Mouse (Mus musculus) limb, embryonic 15.5 days (tissue): Measurements from ENCODE around the gene Bahcc1. TPM values are rescaled to one million over a fixed set of nuclear protein-coding genes. Genes with fewer than 3 reads are reported as not detected.

Source experiments
- ATAC-seq: fragments of 200-750 bp; cut with Nextera tagmentation; 2 replicates; pipeline ENCODE4 v1.8.0; 2017; ENCODE audit warnings: low read depth, moderate TSS enrichment; ENCODE audit not compliant: insufficient number of reproducible peaks, low FRiP score, low TSS enrichment
- H3K27ac ChIP-seq: fragments of 300-500 bp; sonication (generic); 2 replicates; pipeline ENCODE4 v1.5.1; 2015; ENCODE audit warnings: moderate library complexity, mild to moderate bottlenecking, inconsistent platforms
- H3K27me3 ChIP-seq: fragments of 300-500 bp; sonication (generic); 2 replicates; pipeline ENCODE4 v1.6.1; 2015; ENCODE audit warnings: inconsistent platforms
- H3K36me3 ChIP-seq: fragments of 300-500 bp; sonication (generic); 2 replicates; pipeline ENCODE4 v1.6.1; 2015; ENCODE audit warnings: inconsistent platforms
- H3K4me1 ChIP-seq: fragments of 300-500 bp; sonication (generic); 2 replicates; pipeline ENCODE4 v1.6.1; 2015; ENCODE audit warnings: inconsistent platforms
- H3K4me2 ChIP-seq: fragments of 300-500 bp; sonication (generic); 2 replicates; pipeline ENCODE4 v1.6.1; 2015; ENCODE audit warnings: mild to moderate bottlenecking, inconsistent platforms
- H3K4me3 ChIP-seq: fragments of 300-500 bp; sonication (generic); 2 replicates; pipeline ENCODE4 v1.5.1; 2015; ENCODE audit warnings: mild to moderate bottlenecking, inconsistent platforms
- H3K9ac ChIP-seq: fragments of 300-500 bp; sonication (generic); 2 replicates; pipeline ENCODE4 v1.6.1; 2015; ENCODE audit warnings: inconsistent platforms
- H3K9me3 ChIP-seq: fragments of 300-500 bp; sonication (generic); 2 replicates; pipeline ENCODE4 v1.6.1; 2016; ENCODE audit warnings: inconsistent platforms
- WGBS: fragments of 180-500 bp; shearing (Covaris S2); methylation state at CpG from one replicate; pipeline ENCODE4 v1.1.7; 2015; 5-methylcytosine and 5-hydroxymethylcytosine counted together
- polyA plus RNA-seq: library from polyadenylated mRNA; unstranded; fragments of >200 nt; fragmentation: Nextera tagmentation; extraction: Ambion mirVana; gene quantifications from 2 replicates; pipeline ENCODE4 v1.2.1, GENCODE M21; 2015

The Bahcc1 gene
- polyA plus RNA-seq, 1 experiment from 2014 or later, result 6.7 TPM

DNA sequence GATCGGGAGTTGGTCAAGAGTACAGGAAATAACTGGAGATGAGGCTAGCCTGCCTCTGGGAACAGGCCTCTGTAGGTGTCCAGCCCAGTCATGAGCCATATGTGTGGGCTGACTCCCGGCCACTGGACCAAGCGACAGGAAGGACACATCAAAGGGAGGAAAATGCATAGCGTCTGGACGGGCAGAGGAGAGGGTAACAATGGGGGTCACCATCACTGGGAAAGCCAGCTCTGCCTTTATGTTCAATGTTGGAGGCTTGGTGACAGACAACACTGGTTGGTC, 74.3 kb downstream of the Bahcc1 start:
- no peaks in the 10 kb centered on the region for H3K9me3 ChIP-seq
- 0 out of 2 replicates have a peak overlapping the region, but pooled peaks have one; percentile 12 for H3K4me2 ChIP-seq
- H3K36me3 ChIP-seq, result no peaks in the 10 kb centered on the region
- ATAC-seq, result no peak
- no peak overlapping the region for H3K4me3 ChIP-seq
- WGBS, result 21% methylated on average over 5 of the region's 5 CpGs
- H3K9ac ChIP-seq, result no peak overlapping the region
- H3K27me3 ChIP-seq, result peaks cover 33% of the 10 kb centered on the region
- H3K27ac ChIP-seq, result no peak overlapping the region; the same call in 1 of the 2 replicates
- peaks cover 70% of the 10 kb centered on the region for H3K4me1 ChIP-seq

DNA sequence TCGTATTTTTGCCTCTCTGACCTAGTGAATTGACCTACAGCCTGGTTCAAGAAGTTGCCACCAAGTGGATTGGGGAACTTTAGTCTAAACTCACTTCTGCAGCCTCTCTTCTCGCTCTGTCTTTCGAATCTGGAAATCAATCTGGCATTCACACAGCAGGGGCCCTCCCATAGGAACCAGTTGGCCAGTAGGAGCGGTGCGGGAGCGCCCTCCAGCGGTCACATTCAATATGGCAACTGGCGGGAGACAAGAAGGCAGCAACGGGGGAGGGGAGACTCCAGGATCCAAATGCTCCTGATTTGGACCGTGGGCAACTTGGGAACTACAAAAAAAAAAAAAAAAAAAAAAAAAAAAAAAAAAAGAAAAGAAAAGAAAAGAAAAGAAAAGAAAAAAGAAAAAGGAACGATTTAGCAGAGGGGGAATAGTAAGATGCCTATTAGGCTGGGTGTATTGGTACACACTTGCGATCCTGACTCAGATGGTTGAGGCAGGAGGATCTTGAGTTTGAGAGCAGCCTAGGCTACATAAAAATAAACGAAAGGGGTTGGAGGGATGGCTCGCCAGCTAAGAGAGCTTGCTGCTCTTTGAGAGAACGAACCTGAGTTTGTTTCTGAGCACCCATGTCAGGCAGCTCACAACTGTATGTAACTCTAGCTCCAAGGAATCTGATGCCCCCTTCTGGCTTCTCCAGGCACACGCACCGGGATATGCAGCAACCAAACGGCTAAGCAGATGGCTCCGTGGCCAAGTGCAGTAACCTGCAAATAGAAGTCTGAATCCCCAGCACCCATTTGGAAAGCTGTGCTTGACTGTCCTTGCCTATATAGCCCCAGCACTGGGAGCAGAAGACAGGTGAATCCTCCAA, 75.1 kb downstream of the Bahcc1 start:
- ATAC-seq, result no peak
- Histone ChIP-seq H3K9ac (no peak overlapping the region), H3K4me3 (no peak overlapping the region), H3K27ac (no peak overlapping the region), H3K4me2 (0 out of 2 replicates have a peak overlapping the region, but pooled peaks have one; percentile 12), H3K27me3 (peaks cover 33% of the 10 kb centered on the region), H3K4me1 (peaks cover 68% of the 10 kb centered on the region), H3K36me3 (no peaks in the 10 kb centered on the region), H3K9me3 (no peaks in the 10 kb centered on the region)
- 6% methylated on average over 19 of the region's 19 CpGs for WGBS

DNA sequence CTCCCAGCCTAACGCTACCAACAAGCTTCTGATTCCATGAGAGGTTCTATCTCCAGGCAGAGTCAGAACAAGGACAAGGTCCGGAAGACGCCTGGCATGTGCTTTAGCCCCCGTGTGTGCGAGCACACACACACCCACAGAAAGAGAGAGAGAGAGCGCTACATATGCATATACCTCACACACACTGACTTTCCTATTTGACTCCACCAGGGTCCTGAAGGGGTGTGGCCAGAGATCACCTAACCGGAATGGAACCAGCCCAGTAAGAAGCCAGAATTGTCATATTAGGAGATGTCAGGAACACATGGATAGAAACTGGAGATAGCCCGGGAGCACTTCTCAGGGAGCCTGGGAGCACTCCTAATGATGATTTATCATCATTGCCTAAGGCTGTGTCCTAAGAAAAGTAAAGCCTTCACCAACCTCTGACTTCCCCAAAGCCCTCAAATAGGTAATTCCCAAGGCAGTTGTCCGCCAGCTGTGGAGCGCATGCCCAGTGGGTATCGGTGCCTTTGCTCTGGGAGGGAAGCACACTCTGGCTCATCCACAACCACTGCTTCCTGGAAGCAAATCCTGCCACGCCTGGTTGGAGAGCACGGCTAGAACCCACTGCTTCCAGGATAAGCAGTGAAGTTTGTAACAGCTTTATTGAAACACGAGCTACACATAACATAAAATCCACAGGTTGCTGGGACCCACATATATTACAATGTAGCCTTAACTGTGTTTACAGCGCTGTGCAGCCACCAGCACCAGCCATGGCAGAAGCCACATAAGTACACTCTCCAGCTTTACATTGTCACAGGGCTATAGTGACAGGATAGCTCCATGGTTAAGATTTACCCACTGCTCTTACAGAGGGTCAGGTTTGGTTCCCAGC, 75.9 kb downstream of the Bahcc1 start:
- no peak for ATAC-seq
- H3K27me3 ChIP-seq, result peaks cover 25% of the 10 kb centered on the region
- peaks cover 63% of the 10 kb centered on the region for H3K4me1 ChIP-seq
- no peak overlapping the region for H3K27ac ChIP-seq
- H3K4me3 ChIP-seq, result no peak overlapping the region
- no peaks in the 10 kb centered on the region for H3K9me3 ChIP-seq
- H3K9ac ChIP-seq, result no peak overlapping the region
- 43% methylated on average over 15 of the region's 15 CpGs for WGBS
- H3K36me3 ChIP-seq, result no peaks in the 10 kb centered on the region
- H3K4me2 ChIP-seq, result no peak overlapping the region

DNA sequence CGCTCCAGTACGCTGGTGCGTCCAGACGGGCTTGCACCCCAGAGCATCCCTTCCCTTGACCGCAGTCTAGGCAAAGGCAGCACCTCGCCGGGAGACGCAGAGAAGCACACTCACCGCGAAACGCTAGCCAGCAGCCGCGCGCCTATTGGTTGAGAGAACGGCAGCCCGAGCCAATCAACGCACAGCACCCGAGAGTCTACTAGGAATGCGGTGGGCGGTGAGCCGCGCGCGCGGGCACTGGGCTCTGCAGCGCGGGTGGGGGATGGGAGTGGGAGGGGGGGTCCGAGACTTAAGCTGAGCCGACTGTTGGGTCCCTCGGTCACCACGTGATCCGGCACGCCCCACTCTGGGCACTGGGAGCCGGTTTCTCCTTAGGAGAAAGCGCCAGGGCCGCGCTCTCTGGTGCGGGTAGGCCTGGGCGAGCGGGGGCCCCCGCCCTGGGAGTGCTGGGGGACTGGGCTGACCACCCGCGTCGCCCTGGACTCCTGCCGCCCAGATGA, 78.1 kb downstream of the Bahcc1 start:
- Histone ChIP-seq H3K4me1 (peaks cover 57% of the 10 kb centered on the region), H3K9ac (peak overlapping the region; percentile 46; the same call in 1 of the 2 replicates), H3K27me3 (peaks cover 22% of the 10 kb centered on the region), H3K4me3 (peak overlapping the region; percentile 46), H3K4me2 (peak overlapping the region; percentile 82), H3K36me3 (no peaks in the 10 kb centered on the region), H3K27ac (peak overlapping the region; percentile 83), H3K9me3 (no peaks in the 10 kb centered on the region)
- ATAC-seq, result peak; percentile 86
- under 1% methylated on average over 45 of the region's 45 CpGs for WGBS

DNA sequence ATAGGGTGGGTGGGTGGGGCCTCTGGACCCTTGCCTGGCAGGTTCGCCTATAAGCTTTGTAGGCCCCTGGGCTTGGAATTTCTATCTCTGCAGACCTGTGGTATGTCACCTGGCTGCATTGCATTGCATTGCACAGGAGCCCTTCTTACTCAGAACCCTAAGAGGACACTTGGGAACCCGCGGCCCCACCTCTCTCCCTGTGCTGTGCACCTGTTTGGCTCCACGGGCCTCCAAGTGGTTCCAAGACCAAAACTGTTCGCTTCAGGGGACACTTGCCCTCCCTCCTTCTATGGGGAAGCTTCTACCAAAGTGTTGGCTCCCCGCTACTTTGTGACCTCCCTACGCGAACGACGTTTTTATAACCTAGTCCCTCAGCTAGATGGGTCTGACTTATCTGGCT, 78.8 kb downstream of the Bahcc1 start:
- Histone ChIP-seq H3K4me3 (peak overlapping the region; percentile 46), H3K27ac (peak overlapping the region; percentile 83), H3K36me3 (no peaks in the 10 kb centered on the region), H3K4me1 (peaks cover 53% of the 10 kb centered on the region), H3K27me3 (peaks cover 15% of the 10 kb centered on the region), H3K9ac (no peak overlapping the region; the same call in 1 of the 2 replicates), H3K9me3 (no peaks in the 10 kb centered on the region), H3K4me2 (peak overlapping the region; percentile 82)
- ATAC-seq, result no peak
- WGBS, result 39% methylated on average over 10 of the region's 10 CpGs

DNA sequence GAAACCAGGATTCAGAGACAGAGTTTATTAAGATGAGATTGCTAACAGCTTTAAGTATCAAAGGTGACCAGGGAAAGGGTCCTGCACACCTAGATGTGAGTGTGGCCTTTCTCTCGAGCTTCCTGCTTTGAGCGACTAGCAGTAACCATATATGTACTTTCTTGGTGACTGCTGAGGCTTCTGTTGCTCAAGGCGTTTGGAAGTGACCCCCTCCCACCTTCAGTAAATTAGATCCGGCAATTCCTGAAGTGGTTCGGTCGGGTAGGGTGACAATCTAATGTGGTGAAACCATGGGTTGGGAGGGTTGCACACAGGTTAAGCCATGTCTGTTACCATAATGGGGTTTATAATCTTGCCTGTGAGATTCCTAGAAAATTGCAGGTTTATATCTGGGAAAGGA, 79.3 kb downstream of the Bahcc1 start:
- WGBS, result 62% methylated on average over 6 of the region's 6 CpGs
- no peak overlapping the region for H3K4me2 ChIP-seq
- H3K27me3 ChIP-seq, result peaks cover 10% of the 10 kb centered on the region; the same call in 1 of the 2 replicates
- H3K4me3 ChIP-seq, result no peak overlapping the region
- no peaks in the 10 kb centered on the region for H3K9me3 ChIP-seq
- no peak for ATAC-seq
- H3K4me1 ChIP-seq, result peaks cover 53% of the 10 kb centered on the region
- H3K36me3 ChIP-seq, result no peaks in the 10 kb centered on the region
- H3K27ac ChIP-seq, result peak overlapping the region; percentile 27; the same call in 1 of the 2 replicates
- H3K9ac ChIP-seq, result no peak overlapping the region

DNA sequence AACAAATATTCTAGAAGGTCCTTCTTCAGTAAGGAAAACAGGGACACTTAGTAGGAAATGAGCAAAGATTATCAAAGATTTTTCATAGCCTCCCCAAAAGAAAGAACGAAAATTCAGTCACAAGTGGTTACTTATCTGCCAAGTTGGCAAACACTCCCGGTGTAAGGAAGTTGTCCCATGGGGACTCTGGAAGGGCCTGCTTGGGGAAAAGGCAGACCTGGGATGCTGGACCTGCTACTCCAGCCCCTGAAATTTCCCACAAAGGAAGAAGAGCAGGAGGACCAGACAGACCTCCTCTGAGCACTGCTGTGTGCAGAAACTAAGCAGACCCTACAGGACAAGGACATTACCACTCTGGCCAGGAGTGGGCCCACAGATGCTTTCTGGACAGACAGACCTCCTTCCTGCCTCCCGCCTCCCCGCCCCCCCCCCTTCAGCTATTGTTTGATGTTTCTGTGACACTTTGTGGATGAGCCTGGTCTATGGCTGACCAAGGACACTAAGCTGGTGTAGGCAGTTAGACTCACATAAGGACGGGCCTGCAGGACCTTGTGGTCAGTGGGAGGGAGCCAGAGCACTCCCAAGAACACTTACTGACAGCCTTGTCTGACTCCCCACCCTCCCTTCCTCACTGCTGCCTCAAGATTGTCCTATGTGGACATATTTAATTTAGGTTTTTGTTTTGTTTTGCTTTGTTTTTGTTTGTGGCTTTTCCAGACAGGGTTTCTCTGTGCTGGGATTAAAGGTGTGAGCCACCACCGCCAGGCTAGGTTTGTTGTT, 81.3 kb downstream of the Bahcc1 start:
- WGBS, result 54% methylated on average over 6 of the region's 6 CpGs
- H3K36me3 ChIP-seq, result no peaks in the 10 kb centered on the region
- H3K4me2 ChIP-seq, result no peak overlapping the region
- H3K27me3 ChIP-seq, result 0 out of 2 replicates have a peak, but pooled peaks cover 2% of the 10 kb centered on the region
- no peaks in the 10 kb centered on the region for H3K9me3 ChIP-seq
- no peak overlapping the region for H3K27ac ChIP-seq
- H3K9ac ChIP-seq, result no peak overlapping the region
- no peak overlapping the region for H3K4me3 ChIP-seq
- ATAC-seq, result no peak
- H3K4me1 ChIP-seq, result peaks cover 40% of the 10 kb centered on the region

DNA sequence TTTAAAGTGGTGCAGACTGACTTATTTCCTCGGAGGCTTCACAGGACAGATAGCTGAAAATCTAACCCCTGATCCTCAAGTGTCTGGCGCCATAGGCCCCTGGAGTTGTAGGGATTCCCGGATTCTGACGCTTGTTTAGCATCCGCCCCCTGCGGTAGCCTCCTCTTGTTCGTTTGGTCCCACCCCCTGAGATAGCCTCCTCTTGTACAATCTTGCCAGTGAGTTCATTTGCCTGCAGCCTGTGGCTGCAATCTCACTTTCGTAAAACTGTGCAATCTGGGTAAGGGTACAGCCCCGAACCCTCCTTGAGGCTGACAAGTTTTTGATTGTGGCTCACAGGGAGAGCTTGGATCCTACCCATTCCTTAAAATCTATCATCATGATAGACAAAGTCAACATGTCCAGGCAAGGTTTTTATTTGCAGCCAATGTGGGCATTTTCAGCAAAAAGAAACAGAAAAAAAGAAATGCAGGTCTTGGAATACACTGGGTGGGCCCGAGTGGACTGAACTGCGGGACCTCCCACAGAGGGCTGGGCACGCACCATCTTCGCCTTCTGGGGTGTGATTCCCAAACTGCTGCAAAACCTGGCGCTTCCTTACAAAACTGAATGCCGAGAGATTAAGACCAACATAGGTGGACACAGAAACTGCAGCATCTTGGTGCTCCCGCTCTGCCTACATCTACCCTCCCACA, 82.1 kb downstream of the Bahcc1 start:
- H3K4me1 ChIP-seq, result peaks cover 40% of the 10 kb centered on the region
- no peak overlapping the region for H3K27ac ChIP-seq
- WGBS, result 59% methylated on average over 16 of the region's 16 CpGs
- no peak overlapping the region for H3K9ac ChIP-seq
- H3K4me3 ChIP-seq, result no peak overlapping the region
- H3K9me3 ChIP-seq, result no peaks in the 10 kb centered on the region
- 0 out of 2 replicates have a peak overlapping the region, but pooled peaks have one; percentile 80 for H3K4me2 ChIP-seq
- no peaks in the 10 kb centered on the region for H3K36me3 ChIP-seq
- ATAC-seq, result no peak
- H3K27me3 ChIP-seq, result no peaks in the 10 kb centered on the region

DNA sequence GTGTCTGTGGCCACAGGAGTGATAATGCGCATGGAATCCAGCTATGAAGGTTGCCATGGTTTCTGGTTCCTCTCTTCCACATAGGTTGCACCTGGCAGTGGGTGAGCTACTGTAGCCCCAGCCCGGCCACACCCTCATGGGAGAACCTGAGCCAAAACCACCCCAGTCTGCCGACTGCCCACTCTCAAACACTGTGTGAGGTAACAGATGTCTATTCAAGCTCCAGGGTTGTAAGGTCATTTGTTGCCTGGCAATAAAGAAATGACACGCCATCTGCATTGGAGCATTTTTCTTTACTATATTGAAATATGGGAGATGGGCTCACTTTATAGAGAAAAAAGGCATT, 82.6 kb downstream of the Bahcc1 start:
- no peak for ATAC-seq
- WGBS, result 22% methylated on average over 4 of the region's 4 CpGs
- H3K27me3 ChIP-seq, result no peaks in the 10 kb centered on the region
- H3K9ac ChIP-seq, result no peak overlapping the region; the same call in 1 of the 2 replicates
- no peaks in the 10 kb centered on the region for H3K36me3 ChIP-seq
- H3K4me2 ChIP-seq, result peak overlapping the region; percentile 80
- H3K9me3 ChIP-seq, result no peaks in the 10 kb centered on the region
- peaks cover 38% of the 10 kb centered on the region for H3K4me1 ChIP-seq
- peak overlapping the region; percentile 47 for H3K4me3 ChIP-seq
- H3K27ac ChIP-seq, result peak overlapping the region; percentile 94

DNA sequence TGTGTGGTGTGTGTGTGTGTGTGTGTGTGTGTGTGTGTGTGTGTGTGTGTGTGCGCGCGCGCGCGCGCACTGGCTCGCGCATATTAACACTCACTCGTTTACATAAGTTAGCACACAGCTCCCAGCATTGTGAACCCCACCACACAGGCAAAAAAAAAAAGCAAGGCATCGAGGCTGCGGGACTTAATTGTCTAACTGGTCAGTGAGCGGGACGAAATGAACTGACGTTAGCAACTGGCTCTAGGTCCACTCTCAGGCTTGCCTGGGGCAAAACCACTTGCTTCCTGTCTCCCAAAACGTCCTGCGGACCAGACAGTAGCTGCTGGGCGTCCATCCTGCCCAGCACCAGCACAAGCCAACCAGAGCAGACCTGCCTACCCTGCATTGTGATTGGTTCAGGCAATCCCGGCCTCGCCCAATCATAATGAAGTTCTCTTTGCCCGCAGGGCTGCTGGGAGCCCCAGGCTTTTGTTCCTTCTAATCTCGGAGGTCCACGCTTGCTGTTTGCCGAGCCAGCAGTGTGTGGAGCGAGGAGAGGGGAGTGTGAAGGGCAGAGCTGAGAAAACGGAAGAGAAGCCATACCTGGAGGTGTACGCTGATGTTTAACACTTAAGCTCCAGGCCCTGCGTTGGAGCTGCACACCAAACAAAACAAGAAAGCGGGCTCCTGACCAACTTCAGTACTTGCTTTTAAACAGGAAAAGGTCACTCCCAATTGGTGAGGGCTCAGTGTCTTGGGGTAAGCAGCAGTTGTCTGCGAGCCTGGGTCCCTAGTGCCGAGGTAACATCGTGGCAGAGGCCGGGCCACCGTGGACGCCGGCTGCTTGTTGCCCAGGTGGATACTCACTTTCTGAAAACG, 83.3 kb downstream of the Bahcc1 start:
- 6% methylated on average over 37 of the region's 37 CpGs for WGBS
- Histone ChIP-seq H3K4me1 (peaks cover 34% of the 10 kb centered on the region), H3K36me3 (no peaks in the 10 kb centered on the region), H3K4me2 (peak overlapping the region; percentile 80), H3K9ac (peak overlapping the region; percentile 52), H3K27ac (peak overlapping the region; percentile 94), H3K27me3 (no peaks in the 10 kb centered on the region), H3K4me3 (peak overlapping the region; percentile 47), H3K9me3 (no peaks in the 10 kb centered on the region)
- ATAC-seq, result peak; percentile 96
